Mouse (Mus musculus) mouse trophoblast stem cell (cell line): Measurements from ENCODE around the gene Tgm2.

ENCODE experiments used
- in situ Hi-C, 2 experiments: fragments of 300-500 bp; cut with MseI, MboI; formaldehyde crosslinking; loops; 2 replicates in 1 of 2; 3 replicates in 1 of 2; pipeline ENCODE4 v1.15.1; 2025

Gene Tgm2

DNA sequence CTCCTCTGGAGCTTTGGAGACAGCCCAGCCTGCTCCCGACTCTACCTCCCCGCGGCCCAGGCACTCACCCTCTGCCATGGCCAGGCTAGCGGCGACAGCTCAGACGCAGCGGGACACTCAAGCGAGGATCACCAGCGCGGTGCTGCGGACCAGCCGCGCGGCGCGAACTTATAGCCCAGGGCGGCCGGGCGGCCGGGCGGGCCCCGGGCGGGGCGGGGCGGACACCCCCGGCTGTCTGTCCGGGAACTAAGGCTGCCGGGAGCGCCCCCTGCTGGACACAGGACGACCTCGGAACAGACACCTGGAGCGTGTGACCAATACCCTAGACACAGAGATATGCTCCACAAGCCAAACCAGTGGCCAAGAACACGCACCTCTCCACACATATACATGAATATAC, at the start of gene Tgm2:
Tgm2 (minus strand) TSS at position 214 of the 400 bp plus-strand sequence.
- in situ Hi-C loops: no loop called here

DNA sequence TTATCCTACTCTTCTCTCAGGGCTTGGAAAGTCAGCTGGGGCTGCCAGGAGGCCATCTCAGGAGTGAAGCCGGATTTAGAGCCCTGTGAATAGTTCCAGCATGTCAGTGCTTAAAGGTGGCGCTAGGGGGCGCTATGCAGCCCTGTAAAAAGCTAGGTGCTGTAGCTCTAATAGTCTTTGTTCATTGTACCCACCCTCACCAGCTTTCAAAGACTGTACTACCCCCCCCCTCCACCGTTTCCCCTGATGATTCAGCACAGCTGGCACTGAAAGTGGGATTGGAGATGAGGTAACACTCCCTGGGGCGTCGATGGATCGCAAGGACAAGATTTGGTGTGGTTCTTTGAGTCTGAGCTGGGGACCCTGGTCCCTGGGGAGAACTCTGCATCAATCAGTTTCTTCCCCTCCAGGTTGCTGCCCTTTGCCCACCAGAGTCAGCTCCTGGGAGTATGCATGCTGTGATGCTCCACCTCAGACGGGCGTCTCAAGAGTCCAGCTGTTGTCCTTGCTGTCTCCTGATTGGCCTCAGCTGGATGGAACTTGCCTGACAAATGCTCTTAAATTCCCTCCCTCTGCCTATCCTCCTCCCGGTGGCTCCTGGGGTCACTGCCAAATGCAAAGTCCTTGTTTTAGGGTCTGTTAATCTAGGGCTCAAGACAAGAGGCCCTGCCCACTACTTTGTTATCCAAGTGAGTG, 48.9 kb upstream of the Tgm2 start:
- in situ Hi-C loops: no loop called here

DNA sequence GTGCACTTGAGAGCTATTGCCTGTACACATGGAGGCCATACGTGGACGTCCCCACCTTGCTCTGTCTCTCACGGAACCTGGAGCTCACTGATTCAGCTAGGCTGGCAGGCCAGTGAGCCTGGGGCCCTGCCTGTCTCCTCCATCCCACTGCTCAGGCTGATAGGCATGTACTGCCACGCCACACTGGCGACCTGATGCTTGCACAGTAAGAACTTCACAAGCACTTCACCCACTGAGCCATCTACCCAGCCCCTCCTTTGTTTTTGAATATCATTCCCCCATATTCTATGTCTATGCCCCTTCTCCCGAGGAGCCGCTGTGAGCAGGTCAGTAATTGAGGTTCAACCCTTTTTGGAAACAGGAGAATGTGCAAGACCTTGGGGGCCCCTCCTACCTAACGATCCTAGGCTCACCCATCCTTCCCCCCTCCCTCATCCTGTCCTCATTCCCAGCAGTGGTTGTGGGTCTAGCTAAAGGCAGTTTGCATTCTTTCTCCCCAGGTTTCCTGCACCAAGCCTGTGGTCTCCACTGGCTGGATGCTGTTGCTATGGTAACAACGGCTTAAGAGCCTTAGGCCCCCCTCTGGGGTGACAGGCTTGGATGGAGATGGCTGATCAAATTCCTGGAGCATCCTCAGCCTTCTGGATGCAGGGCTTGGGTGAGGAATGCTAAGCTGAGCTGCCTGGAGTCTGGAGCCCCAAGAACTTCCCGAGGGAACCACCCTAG, 47.5 kb upstream of the Tgm2 start:
- in situ Hi-C loops: no loop called here

DNA sequence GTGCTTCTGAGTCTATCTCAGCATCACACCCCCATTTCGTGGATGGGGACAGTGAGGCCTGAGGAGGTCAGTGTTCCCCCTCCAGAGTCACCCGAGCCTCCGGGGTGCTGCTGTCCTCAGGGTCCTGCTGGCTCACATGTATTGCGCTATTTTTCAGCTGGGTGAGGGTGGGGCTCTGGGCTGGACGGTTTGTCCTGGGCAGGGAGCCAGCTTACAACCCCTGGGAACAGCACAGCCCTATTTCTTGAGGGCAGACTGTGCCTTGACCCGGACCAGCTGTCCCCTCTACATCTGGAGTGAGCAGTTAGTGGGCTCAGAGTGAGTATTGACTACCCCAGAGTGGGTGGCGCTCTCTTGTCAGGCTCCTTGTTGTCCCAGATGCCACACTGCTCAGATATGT, 44.9 kb upstream of the Tgm2 start:
- in situ Hi-C loops: no loop called here

DNA sequence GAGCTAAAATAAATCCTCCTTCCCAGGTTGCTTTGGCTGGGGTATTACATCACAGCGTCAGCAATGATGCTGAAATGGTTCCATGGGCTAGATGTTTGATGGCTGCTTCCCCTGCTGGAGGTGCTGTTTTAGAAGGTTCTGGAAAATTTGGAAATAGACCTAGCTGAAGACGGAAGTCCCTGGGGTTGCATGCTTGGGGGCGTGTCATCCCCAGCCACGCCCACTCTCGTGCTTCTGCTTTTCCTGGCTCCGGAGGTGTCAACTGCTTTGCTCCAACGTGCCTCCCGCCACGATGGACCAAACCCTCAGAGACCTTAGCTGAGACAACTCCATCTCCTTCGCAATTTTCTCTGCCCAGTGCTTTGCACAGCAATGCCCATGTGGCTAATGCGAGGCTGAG, 43.2 kb upstream of the Tgm2 start:
- in situ Hi-C loops: no loop called here

DNA sequence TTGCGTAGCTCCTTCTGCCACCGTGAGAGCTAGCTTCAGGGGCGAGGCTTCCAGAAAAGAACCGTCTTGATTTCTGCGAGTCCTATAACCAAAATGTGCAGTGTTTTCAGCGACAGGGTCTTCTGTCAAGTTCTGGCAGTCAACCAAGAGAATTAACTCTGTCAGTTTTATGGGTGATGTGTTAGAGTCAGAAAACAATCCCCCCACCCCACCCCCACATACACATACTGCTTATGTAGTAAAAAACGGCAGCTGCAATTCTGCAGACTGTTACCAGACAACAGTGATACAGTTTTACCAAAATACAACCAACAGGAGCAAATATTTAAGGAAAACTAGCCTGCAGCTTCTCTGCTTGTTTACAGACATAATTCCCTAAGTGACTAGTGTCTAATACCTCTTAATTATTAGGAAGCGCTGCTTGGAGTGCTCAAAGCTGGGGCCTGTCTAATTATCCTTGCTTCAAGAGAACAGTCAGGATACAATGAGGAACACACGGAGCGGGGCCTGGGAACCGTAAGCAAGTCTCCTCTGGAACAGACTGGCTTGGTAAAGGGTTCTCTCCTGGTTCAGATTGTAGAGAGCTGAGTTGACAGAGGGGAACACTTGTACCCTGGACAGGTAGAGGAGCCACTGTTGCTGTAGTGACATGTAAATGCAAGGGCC, 40.1 kb upstream of the Tgm2 start:
- in situ Hi-C loops: no loop called here

DNA sequence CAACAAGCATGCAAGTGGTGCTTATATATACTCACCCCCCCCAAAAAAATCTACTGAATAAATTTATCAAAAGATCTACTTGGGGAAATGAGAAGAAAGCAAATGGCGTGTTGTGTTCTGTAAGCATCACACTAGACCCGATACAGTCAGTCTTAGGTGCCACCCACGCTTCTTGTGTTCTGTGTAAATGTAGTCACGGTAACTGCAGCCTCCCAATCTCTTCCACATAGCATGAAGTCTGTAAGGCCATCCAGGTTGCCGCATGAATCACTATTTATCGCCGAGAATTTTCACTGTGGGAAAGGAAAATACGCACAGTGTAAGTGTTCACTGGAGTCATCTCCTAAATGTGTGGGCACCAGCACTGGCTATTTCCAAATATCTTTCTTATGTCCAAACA, 37.0 kb upstream of the Tgm2 start:
- in situ Hi-C loops: no loop called here

DNA sequence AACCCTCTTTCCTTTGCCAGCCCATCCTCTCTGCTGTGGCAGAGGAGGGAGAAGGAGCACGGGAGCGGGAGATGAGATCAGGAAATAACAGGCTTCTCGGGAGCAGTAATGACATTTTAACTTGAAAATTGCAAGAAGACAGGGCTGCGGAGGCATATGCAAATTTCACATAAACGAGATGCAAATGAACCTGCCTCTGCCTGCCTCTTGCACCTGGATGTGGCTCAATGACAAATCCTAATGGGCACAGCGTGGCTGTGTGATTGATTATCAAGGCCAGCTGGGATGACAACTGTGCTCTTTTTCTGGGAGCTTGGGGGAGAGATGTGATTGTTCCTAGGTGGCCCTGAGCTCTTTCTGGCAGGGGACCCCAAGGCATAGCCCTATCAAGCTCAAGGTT, 35.7 kb upstream of the Tgm2 start:
- in situ Hi-C loops: no loop called here

DNA sequence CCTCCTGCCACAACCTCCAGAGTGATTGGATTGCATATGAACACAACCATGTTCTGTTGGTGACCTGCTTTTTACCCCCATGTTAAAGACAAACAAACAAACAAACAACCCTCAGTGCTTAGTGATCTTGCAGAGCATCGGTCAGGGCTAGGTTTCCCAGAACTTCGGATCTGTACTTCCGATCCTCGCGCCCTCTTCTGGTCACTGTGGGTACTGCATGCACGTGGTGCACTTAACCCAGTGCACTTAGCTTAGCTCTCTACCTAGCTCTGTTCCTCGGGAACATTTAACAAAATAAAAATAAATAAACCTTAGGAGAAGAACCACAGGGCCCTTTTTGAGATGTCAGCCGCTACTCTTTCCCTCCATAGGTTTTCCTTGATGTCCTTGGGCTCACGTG, 34.6 kb upstream of the Tgm2 start:
- in situ Hi-C loops: no loop called here

DNA sequence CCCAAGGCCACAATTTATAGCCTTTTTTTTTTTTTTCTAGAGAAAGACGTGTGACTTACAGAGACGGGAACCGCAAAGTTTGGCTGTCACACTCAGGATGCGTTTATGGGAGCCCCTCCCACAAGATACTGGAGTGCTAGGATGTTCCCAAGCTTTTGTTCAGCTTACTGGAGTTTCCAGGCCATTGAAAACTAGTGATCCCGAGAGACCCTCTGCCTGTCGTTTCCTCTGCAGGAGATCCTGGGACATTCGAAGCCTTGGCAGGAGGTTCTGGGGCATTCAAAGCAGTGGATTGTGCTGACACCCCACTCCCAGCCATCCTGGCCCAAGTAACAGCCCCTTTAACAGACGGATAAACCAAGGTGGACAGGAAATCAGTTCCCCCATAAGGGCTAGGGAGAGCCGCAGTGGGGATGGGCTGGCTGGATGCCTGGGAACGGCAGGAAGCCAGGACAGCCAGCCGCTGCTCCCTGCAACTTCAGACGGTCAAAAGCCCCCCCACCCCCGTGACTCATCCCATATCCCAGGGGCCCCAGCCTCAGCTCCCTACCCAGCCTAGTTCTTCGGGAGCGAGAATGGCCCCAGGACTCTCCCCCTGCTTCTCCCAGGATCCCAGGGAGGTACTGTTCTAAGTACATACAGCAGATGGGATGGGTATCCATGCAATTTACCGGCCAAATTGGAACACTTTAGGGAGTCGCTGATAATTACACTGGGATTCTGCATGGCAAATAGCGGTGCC, 33.3 kb upstream of the Tgm2 start:
- in situ Hi-C loops: no loop called here

DNA sequence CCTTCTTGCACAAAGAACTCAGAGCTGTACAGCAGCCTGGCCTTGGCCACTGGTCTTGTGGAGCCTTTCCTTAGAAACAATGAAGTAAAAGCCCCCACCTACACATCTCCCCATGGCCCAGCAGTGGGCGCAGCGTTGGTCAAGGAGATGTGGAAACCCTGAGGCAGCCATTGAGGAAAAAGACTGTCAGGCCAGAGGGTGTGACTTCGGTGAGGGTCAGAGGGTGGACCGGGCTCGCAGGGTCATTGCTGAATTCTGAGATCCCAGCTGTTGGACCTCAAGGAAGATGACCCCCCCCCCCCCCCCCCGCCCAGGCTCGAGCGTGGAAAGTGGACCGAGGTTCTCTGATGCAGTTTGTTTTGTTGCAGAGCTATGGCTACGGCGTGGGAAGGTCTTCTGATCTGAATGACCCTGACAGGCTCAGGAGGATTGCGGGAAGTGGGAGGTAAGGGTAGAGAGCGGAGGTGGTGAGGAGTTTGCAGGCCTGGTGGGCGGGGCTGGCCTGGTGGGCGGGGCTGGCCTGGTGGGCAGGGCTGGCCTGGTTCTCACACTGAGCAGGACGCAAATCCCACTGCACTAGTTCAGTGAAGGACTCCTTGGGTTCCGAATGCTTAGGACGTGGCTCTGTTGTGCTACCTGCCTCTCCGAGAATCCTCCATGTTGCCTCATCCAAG, 32.6 kb upstream of the Tgm2 start:
- in situ Hi-C loops: no loop called here

DNA sequence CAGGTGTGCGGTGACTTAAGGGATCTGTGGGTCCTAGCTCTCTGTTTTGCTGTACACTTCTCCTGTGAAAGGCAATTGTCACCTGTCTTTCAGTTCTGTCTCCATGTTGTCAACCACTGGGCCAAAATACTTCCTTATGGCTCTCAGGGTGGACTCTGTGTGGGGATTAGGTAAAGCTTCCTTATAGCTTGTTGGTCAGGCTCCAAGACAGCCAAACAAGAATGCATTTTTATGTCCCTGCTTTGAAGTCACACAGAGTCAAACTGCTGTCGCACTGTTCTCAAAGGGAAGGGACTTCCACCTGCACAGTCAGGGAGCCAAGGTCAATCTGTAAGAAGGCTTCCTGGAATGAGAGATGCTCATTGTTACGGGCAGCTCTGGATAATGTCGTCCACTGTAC, 31.9 kb upstream of the Tgm2 start:
- in situ Hi-C loops: no loop called here

DNA sequence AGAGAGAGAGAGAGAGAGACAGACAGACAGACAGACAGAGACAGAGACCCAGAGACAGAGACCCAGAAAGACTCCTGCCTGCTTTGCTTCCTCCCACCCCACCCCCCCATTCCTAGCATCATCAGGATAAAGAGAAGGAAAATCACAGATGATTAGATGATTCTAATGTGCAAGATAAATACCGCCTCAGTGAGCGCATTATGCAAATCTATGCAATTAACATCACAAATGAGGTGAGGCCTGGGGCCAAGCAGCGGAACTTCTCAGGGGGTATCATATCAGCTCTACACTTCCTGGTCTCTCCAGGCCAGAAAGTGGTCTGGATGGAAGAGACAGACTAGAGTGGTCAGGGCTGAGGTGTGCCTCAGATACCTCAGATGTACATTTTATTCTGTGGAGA, 31.3 kb upstream of the Tgm2 start:
- in situ Hi-C loops: no loop called here

DNA sequence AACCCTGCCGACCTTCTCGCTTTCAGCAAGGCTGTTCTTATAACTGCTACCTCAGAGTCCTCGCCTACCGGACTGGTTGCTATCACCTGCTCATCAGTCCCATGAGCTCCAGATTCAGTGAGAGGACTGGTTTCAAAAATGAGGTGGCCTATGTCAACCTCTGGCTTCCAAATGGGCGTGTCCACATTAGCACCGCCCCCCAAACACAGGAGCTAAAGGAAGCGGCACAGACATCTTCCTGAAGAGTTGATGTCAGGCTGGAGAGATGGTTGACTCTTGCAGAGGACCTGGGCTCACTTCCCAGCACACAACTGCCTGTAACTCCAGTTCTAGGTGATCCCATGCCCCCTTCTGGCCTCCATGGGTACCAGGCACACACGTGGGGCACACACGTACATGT, 30.5 kb upstream of the Tgm2 start:
- in situ Hi-C loops: no loop called here

DNA sequence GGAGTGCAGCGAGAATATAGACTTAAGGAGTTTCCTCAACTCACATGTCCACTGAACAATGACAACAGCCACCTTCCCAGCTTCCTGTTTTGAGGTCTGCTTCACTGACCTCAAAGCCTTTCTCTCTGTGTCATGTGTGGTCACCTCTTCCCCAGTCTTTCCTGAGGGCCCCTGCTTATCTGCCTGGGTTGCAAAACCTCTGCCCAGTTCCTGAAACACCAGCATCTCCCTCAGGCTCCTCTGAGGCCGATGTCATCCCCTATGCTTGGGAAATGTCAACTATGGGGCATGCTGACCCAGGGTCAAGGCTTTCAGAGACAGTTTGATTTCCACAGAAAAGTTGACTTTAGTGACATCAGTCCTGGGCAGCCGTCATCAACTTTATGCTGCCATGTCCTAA, 29.2 kb upstream of the Tgm2 start:
- in situ Hi-C loops: no loop called here

DNA sequence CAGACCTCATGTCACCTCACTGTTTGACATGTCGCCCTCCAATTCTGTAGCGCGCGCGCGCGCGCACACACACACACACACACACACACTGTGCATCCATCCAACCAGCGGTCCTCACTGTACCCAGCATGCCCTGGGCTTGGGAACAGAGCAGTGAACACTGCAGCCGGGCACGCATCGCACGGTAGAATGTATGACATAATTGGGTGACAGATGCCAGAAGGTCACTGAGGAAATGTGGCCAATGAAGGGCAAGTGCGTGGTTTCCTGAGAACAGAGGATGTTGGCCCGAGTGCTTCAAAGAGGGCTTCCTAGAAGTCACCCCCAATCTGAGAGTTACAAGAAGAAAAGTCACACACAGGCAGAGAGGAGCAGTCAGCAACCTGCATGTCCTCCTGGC, 28.7 kb upstream of the Tgm2 start:
- in situ Hi-C loops: no loop called here

DNA sequence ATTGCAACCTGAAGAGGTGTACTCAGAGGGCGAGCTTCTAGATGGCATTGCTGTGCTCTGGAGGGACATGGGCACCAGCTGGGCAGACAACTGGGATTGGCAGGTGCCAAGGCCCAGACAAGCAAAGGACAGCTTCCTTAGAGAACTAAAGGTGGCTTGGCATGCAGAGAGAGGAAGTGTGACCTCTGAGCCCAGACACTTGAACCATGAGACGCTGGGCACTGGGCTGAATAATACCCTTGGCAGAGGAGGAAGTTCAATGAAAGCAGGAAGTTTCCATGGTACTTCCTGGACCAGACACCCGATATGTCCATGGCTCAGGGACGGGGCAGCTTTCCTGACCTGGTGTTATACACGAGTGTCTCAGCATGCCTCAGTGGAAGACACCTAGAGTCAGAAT, 28.2 kb upstream of the Tgm2 start:
- in situ Hi-C loops: no loop called here

DNA sequence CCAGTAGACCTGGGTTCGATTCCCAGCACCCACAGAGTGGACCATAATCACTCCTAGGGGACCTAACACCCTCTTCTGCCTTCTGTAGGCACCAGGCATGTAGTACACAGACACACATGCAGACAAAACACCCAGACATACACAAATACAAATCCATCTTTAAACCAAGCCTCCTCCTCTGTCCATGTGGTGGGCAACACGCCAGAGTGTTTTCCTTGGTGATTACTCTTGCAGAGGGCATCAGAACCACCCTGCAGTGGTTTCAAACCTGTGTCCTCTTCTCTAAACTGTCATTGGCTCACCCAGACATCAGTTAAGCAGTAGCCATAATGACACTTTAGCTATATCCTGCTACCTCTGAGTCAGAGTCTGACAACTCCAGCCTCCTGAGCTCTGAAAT, 24.2 kb upstream of the Tgm2 start:
- in situ Hi-C loops: no loop called here

DNA sequence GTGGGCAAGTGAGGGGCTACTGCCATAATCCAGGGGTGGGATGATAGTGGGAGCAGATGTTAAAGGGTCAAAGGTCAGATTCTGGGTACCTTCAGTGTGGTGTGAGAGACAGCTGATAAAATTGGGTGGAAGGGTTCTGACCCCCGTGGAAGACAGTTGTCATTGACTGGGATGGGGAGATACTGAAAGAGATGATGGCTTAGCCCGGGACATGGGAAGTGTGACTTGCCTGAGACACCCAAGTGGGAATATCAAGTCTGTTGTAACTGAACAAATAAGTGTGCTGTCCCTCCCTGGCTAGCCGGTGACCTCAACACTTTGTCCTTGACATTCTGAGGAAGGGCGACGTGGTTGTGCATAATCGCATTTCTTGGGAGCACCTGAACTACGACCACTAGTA, 23.5 kb upstream of the Tgm2 start:
- in situ Hi-C loops: no loop called here

DNA sequence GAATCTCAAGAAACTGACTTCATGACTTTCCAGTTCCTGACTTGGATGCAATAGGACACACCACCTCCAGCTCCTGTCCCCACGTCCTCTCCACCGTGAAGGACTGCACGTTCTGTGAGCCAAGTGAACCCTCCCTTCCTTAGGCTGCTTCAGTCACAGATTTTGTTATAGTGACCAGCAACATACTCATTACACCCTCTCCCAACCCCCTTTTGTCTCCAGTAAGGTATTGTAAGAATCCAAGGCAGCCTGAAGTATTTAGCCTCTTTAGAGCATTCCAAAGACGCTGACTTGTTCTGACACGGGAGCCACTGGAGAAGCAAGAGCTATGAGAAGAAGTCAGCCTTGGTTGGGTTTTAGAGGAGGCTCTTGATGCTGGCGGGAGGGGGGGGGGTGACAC, 23.1 kb upstream of the Tgm2 start:
- in situ Hi-C loops: no loop called here

DNA sequence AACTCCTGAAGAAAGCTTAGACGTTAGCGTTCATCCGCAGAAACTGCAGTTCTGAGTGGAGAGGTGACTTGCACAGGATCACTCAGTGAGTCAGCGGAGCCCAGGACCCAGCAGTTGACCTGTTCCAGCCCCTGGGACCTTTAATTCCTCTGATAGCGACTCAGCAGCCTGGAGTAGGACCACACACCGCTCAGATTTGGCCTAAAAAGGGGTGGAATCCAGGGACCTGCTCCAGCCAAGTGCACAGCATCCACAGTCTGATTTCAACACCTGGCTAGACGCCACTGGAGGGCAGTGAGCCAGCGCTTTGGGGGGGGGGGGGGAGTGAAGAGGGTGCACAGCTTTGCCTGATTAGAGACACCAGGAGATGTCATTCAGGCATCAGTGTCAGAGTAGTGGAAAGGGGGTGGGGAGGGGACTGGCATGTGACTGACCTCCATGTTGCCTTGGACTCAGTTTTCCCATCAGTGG, 22.5 kb upstream of the Tgm2 start:
- in situ Hi-C loops: no loop called here
